Mouse (Mus musculus) brain, embryonic 14.5 days (tissue): ENCODE measurements around the gene Cdc6.

Experiments
- CTCF ChIP-seq: fragments of 200-500 bp; IDR thresholded peaks from 2 replicates; pipeline ENCODE4 v1.5.1; 2012; ENCODE audit warnings: inconsistent platforms, mild to moderate bottlenecking, moderate library complexity, borderline replicate concordance; ENCODE audit not compliant: insufficient read depth, insufficient read length; ENCODE audit errors: extremely low read depth
- POLR2A ChIP-seq: fragments of 200-500 bp; IDR thresholded peaks from 2 replicates; pipeline ENCODE4 v1.6.1; 2012; ENCODE audit warnings: mild to moderate bottlenecking, inconsistent platforms, borderline replicate concordance; ENCODE audit not compliant: poor library complexity, insufficient read depth, insufficient read length, severe bottlenecking; ENCODE audit errors: extremely low read depth

DNA sequence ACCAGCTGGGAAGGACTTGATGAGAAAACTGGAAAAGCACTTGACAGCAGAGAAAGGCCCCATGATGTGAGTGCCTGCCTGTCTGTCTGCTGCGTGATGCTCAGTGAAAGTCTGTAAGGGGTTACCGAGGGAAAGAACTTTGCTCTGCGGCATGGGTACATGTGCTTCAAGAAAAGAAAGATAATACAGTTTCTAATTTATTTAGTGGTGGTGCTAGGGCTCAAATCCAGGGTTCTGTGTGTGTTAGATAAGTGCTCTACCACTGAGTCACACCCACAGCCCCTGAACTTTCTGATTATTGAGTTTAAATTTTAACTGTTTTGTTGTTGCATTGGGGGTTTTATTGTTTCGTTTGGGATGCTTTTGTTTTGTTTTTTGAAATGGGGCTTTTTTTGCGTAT, 3.9 kb downstream of the Cdc6 start:
- TF ChIP-seq POLR2A (no peak), CTCF (no peak)
